Mouse (Mus musculus) c-Kit-positive CD71-positive TER-119-negative erythroid progenitor cells, embryonic 14.5 days (primary cell): ENCODE results near the gene Adgrv1.

Experiments
- DNase-seq: peaks from one replicate; pipeline ENCODE4 v3.0.0-alpha.2; 2013; ENCODE audit warnings: low read depth

Gene Adgrv1

DNA sequence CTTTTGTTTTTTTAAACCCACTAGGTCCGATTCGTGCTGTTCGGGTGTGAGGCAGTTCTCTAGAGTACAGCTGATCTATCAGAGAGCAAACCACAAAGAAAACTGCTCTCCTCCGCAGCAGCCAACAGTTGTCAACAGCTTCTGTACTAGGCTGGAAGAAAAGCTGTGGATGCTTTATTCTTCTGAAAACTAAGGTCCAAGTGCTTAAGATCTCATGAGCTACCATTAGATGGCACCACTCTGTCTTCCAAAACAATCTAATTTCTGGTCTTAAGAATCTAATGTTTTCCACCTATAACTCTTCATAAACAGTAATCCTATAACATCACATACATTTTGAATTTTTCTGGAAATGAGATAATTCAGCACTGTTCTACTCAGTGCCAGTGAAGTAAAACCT lies 22.6 kb downstream of the Adgrv1 start:
- no peak for DNase-seq

DNA sequence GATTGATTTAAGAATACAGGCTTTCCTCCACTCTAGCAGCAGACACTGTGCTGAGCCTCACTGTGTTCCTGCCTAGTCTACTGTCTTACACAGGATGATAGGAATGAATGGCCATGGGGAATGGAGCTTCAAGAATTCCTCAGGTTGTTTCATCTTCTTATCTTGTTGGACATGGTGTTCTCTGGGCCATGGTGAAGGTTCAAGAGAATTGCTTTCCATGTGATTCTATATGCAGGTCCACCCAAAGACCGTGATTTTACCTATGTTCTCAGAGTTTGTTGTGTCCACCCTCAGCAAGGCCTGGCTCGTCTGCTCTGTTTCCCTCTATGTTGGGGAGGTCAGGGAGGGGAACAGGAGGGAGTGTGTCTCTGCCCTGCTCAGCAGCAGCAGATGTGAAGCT lies 26.0 kb downstream of the Adgrv1 start:
- no peak for DNase-seq

DNA sequence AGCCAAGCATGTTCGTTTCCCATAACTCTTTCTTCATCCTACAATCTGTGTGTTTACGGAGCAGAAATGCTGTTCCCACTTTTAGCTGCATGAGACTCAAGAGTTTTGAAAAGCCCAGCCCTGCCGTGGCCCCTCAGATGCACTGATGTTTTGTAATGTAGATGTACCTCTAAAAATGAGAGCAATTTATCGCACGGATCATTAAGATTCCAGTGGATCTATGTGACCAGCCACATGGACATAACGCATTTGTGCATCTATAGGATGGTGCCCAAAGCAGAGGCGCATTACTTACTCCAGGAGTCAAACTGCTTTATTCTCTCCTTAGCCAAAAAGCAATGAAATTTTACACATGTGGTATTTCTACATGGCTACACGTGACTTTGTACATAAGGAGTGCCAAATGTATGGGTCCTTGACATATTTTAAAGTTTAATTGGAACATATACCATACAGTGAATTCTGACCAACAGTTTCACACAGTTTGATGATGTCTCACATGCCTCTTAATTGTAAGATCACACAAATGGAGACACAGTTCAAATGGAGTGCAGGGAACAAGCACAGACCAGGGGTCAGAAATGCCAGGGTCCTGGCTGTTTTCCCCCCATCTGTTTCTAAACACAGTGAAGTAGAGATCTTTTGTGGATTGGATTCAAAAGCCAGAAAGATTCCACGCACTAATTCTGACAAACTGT lies 35.9 kb downstream of the Adgrv1 start:
- DNase-seq = no peak

DNA sequence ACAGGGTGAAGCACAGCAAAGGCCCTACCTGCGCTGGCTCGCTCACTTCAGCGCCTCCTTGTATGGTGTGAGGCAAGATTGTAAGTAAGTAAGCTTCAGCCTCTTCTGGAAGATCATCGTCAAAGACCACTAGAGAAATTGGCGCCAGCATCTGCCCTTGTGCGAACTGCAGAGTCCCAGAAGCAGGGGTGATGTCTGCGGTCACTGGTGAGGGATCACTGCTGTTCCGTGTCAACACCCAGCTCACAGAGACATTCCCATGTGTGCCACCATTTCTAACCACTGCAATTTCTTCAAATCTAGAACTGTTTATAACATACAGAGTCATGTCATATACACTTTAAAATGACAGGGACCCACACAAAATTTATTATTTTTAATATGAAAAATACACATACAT lies 54.3 kb downstream of the Adgrv1 start:
- no peak for DNase-seq

DNA sequence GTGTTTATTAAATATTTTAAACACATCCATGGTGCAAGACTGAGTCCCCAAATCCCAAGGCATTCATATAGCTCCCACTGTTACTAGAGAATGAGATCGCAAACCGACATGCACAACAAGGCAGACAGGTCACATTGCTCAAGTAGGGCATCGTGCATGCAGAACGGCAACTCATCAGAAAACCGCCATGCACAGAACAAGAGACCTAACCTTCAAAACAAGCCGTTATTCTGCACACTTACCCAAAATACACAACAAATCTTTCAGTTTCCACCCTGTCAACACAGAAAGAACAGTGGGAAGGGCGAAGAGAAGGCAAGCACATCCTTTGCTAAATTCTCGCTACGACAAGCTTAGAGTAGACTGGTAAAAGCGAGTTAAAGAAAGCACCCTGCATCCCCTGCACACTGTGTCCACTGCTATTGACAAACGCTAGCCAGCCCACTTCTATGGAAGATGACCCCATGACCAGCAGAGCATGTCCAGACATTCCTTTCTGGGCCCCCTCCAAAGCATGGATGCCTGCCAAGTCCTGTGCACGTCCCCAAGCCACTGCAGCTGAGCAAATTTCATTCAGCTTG lies 62.6 kb downstream of the Adgrv1 start:
- DNase-seq = no peak

DNA sequence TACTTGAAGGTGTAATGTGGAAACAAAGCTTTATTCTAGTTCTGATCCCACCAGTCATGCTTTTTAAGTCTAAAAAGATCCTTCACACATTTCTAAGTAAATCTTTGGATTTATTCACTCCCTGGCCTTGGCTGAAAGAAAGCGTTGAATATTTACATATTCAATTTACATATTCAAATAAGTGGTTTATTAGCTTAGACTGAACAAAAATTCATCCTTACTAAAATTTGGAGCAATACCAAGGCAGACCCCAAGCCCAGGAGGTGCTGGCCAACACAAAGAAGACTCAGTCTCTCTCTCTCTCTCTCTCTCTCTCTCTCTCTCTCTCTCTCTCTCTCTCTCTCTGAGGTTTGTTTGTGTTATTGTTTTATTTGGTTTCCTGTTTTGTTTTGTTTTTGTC lies 82.9 kb downstream of the Adgrv1 start:
- no peak for DNase-seq

DNA sequence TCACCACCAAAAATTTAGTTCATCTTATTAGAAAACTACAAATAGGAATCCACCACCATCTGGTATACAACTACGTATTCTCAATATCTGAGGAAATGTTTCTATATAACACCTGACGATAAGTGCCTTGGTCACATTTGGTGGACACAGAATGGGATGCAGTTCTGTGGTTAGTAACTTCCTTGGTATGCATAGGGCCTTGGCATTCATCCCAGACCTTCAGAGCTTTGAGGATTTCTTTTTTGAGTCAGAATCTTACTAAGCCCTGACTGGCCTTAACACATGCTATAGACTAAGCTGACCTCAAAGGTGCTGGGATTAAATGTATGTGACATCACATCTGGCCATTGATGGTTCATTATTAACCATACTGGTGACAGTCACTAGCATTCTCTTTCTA lies 98.0 kb downstream of the Adgrv1 start:
- no peak for DNase-seq

DNA sequence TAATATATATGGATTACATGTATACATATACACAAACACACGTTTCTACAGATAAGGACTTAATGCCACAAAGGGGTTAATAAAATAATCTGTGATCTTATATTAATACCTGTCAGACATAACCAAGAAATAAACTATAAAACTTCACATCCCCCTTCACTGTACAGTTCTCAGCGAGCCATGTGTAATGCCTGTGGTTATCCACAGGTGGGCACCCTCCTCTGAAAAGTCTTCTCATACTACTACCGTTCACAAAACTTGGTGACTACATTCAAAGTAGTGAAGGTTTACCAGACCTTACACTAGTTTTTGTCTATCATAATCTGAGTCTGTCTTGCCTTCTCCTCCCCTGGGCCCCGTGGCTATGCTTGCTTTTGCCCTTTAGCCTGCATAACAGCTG lies 106.3 kb downstream of the Adgrv1 start:
- DNase-seq = peak; percentile 1

DNA sequence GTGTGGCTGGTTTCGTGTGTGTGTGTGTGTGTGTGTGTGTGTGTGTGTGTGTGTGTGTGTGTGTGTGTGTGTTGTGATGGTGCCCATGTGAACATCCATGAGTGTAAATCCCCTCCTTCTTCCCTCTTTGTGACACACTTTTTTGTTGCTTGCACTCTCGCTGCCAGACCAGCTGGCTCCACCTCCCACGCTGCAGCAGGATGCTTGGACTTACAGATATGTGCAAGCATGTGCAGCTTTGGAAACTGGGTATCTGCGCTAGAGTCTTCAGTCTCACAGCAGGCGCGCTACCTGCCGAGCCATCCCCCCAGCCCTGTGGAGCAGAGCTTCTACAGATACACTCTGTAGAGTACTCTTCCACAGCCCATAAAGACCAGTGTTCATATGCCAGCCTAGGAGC lies 122.8 kb downstream of the Adgrv1 start:
- DNase-seq = no peak

DNA sequence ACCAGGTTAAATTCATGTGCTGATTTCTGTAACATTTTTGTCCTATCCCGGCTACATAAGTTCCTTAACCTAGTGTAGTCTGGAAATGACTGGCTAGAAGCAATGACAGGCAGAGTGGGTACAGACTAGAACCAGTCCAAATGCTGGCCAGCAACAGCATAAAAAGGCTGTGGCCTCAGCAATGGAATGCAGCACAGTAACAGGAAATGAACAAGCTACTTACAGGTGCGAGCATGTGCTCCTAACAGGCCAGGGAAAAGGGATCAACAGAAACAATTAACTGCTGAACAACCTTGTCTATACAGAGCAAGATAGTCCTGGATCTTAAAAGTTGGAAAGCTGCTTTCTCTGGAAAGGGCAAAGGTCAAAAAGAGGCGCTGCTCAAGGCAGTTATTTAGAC lies 135.9 kb downstream of the Adgrv1 start:
- no peak for DNase-seq

DNA sequence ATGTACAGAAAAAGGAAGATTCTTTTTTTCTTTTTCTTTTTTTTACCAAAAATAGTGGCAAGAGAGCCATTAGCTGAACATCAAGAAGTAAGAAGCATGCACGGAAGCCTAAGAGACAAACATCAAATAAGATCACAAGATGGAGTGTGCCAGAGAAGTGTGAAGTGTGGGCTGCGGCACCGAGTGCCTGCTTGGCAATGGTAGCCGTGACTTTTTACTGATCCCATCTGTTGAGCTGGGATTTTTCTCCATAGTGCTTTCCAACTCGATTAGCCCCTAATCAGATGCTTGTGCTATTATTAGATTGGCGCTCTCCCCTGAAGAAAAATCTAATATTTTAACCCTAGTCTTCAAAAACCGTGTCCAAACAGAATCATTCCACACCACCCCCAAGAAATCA lies 141.0 kb downstream of the Adgrv1 start:
- no peak for DNase-seq

DNA sequence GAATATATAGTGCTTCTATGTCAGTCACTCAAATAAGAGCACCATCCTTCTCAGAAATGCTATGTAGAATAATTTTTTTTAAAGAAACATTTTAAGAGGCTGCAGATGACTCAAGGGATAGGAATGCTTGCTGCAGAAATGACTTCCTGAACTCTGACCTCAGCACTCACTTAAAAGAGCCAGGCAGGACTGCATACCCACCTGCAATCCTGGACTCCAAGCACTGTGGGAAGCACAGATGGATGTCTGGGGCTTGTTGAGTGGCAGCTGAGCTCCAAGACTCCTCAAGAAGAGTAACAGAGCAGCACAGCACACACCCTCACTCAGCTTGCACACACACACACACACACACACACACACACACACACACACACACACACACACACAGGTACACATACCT lies 146.0 kb downstream of the Adgrv1 start:
- DNase-seq = no peak

DNA sequence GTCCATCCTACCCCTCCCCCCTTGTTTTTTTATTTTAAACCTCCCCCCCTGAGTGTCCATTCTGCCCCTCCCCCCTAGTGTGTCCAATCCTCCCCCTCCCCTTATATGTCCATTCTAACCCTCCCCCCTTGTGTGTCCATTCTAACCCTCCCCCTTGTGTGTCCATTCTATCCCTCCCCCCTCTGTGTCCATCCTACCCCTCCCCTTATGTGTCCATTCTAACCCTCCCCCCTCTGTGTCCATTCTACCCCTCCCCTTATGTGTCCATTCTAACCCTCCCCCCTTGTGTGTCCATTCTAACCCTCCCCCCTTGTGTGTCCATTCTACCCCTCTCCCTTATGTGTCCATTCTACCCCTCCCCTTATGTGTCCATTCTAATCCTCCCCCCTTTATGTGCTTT lies 159.2 kb downstream of the Adgrv1 start:
- no peak for DNase-seq

DNA sequence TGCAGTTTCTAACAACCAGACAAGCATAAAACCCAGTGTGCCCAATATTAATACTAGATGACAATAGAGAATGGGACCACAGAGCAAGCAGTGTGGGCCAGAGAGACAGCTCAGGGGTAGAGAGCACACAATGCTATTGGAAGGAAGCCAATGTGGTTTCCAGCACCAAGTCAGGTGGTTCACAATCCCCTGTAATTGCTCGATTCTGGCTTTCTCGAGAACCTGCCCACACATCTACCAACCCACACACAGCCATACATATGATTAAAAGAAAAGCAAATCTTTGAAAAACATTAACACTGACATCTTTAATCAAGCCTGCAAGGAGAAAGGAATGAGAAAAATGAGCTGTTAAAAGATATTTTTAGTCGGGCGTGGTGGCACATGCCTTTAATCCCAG lies 166.3 kb downstream of the Adgrv1 start:
- DNase-seq = no peak

DNA sequence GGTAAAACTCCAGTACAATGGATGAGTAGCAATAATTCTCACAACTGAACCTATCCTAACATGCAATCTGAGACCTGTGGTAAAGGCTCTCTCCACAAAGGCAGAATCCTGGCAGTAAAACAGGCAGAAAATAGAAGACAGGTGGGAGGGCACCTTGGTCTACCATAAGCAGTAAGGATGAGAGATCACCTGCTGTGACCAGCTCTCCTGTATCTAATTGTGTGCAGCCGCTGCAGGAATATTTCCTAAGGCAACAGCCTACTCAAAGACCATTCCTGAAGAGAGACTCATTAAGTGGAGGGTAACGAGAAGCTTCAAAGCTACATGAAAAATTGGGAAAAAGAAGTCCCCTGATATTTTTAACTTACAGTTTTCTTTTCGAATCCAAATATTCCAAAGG lies 167.2 kb downstream of the Adgrv1 start:
- DNase-seq = no peak

DNA sequence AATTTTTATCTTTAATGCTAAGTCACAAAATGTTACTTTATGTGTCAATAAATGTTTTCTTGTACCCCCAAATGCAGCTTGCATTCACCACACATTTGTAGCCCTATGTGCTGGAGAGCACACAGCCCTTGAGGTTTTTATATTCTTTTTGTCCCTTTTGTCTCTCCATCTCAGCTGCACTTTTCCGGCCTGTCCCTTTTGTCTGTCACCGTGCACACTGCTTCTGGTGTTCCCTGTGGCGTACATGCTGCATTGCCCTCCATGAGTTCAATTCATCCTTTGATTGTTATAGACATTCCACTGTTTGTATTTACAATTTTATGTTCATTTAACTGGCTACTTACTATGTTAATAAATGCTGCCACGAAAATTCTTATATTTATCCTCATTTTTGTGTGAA lies 183.3 kb downstream of the Adgrv1 start:
- no peak for DNase-seq

DNA sequence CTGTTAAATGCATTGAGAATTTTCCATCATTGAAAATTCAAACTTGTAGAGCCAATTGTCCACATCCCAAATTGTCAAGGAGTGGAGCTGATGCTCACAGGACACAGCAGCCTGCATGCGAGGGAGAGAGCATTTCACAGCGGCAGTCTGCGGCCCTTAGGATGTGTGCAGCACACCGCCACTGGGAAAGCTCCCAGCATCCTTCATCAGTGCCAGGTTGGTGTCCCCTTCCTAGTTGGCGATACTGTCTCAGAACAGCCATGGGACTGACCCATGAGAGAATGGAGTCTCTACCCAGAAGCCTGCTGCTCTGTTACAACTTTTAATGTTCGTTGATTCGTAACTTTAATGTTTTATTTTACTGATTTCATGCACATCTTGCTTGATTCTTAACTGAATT lies 183.8 kb downstream of the Adgrv1 start:
- DNase-seq = no peak

DNA sequence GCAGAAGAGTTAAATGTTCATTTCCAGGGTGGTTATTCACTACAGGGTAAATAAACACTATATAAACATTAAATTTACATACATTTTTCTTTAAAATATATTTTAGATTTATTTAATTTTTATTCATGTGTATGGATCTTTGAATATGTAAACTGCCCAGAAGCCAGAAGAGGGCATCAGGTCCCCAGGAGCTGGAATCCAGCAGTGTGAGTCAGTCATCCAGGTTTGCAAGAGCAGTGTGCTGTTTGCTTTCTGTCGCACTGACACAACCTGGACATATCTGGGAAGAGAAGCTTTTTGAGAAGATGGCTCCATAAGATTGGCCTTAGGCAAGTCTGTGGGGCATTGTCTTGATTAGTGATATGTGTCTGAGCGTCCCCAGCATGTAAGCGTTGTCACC lies 191.5 kb downstream of the Adgrv1 start:
- no peak for DNase-seq

DNA sequence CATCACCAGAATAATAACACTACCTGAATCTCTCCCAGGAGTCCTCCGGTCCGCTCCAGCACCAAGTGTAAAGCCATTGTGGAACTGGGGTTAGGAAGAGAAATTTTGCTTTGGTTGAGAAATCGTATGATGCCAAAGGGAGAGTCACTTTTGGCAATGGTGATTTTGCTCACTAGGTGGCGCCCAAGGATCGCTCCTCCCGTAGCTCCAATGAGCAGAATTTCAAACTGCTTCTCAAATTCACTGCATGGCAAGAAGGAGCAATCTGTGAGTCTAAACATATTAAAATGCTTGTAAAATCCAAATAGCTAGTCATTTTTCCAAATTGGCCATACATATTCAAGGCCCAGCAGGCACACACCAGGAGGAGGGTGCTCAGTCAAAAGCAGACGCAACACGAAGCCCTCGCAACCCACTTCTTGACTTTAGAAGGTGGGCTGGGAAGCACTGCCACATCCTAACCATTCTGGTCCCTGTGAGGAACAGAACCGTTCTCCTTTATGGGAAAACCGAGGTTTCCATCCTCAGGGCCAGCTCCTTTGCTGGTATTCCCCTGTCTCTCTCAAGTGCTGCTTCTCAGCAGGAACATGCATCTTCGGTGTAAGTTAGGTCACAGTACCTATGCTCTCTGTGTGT lies 193.4 kb downstream of the Adgrv1 start:
- peak; percentile 28 for DNase-seq

DNA sequence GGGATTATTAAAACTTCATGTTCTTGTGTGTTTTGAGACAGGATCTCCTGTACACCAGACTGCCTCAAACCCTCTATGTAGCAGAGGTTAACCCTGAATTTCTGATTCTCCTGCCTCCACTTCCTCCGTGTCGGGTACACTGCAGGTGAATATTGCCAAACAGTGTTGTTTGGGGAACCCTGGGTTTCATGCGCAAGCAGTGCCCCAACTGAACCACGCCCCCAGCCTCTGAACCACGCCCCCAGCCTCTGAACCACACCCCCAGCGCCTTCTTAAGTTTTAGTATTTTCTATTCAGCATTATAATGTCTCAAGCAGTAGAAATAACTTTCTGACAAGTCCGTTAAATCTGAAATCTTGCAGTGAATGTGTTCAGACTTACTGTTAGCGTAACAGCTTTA lies 195.9 kb downstream of the Adgrv1 start:
- DNase-seq = no peak

DNA sequence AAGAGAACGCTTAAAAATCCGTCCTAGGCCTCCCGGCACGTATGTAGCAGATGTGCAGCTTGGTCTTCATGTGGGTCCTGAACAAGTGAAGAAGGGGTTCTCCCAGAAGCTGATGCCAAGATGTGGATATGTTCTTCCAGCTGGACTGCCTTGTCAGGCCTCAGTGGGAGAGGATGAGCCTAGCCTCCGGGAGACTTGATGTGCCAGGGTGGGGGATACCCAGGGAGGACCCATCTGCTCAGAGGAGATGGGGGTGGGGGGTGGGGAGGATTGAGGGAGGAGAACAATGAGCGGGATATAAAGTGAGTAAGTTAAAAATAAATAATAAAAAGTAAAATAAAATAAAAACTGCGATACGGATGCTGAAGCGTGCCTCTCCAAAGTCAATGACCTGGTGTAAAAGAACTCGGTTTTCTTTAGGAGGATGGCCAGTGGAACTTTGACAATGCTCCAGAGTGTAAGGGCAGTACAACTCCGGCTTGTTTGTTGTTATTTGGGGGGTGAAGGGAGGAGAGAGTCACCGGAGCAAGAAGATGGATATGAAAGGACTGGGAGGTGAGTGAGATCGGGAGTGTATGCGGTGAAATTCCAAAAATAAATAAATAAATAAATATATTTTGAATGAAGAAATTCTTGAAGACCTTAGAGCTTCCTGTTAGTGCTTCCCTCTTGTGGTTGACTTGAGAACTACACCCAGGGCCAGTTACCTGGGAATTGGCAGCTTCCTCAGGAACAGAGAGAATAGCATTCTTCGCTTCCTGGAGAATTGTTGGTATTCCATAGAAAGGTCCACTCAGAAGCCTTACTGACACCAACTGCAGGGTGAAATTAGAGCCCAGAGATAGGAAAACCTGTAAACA lies 205.8 kb downstream of the Adgrv1 start:
- DNase-seq = peak; percentile 15

DNA sequence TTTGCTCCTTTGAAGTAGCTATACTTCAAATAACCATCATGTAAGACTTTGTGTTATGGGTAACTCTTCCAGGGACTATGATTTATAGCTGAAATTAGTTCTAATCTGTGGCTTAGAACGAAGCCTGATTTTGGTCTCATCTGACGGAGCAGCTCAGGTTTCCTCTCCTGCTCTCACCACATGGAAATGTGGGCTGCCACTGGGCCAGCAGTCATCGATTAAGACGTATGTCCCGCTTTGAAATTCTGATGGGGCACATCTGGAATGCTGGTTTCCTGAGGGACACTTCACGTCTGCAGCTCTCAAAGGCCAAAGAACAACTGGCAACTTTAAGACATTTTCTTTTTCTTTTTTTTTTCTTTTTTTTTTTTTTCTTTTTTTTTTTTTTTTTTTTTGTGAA lies 207.8 kb downstream of the Adgrv1 start:
- DNase-seq = no peak

DNA sequence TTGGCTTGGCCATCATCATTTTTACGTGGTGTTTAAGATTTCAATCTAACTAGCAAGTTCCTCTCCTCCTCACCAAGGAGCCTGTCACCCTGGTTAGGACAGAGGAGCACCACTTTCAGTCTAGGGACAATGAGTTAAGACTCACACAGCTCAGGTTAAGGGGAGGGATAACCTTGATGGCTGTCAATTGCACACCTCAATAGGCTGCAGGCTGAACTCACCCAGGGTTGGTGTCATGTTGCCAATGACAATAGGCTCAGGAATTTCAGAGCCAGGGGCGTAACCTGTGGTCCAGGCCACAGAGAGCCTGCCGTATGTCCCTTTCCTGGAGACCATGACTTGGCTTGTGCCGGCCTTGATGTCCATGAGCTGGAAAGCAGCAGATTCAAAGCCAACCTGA lies 209.0 kb downstream of the Adgrv1 start:
- DNase-seq = no peak
